Mouse (Mus musculus) heart, embryonic 13.5 days (tissue): Measurements from ENCODE around the gene Cmah. TPM values are rescaled to one million over a fixed set of nuclear protein-coding genes. Genes with fewer than 3 reads are reported as not detected.
A peak's percentile ranks its signal among the peaks of the same experiment; 100 is the strongest.

Source experiments
- ATAC-seq: fragments of 200-750 bp; cut with Nextera tagmentation; 2 replicates; pipeline ENCODE4 v1.8.0; 2017; ENCODE audit warnings: moderate TSS enrichment; ENCODE audit not compliant: insufficient number of reproducible peaks, low FRiP score, low TSS enrichment; ENCODE audit errors: extremely low read depth
- H3K27ac ChIP-seq: fragments of 300-500 bp; sonication (generic); replicated peaks from 2 replicates; pipeline ENCODE4 v1.5.1; 2015; ENCODE audit warnings: moderate library complexity, mild to moderate bottlenecking, inconsistent platforms
- H3K27me3 ChIP-seq: fragments of 300-500 bp; sonication (generic); replicated peaks from 2 replicates; pipeline ENCODE4 v1.6.1; 2015; ENCODE audit warnings: mild to moderate bottlenecking, inconsistent platforms
- H3K36me3 ChIP-seq: fragments of 300-500 bp; sonication (generic); 2 replicates; pipeline ENCODE4 v1.6.1; 2015; ENCODE audit warnings: mild to moderate bottlenecking, inconsistent platforms
- H3K4me1 ChIP-seq: fragments of 300-500 bp; sonication (generic); 2 replicates; pipeline ENCODE4 v1.6.1; 2015; ENCODE audit warnings: inconsistent platforms
- H3K4me2 ChIP-seq: fragments of 300-500 bp; sonication (generic); 2 replicates; pipeline ENCODE4 v1.6.1; 2015; ENCODE audit warnings: inconsistent platforms, mild to moderate bottlenecking, moderate library complexity
- H3K4me3 ChIP-seq: fragments of 300-500 bp; sonication (generic); 2 replicates; pipeline ENCODE4 v1.5.1; 2015; ENCODE audit warnings: moderate library complexity, mild to moderate bottlenecking, inconsistent platforms
- H3K9ac ChIP-seq: fragments of 300-500 bp; sonication (generic); 2 replicates; pipeline ENCODE4 v1.6.1; 2015; ENCODE audit warnings: inconsistent platforms, mild to moderate bottlenecking, moderate library complexity
- H3K9me3 ChIP-seq: fragments of 300-500 bp; sonication (generic); 2 replicates; pipeline ENCODE4 v1.6.1; 2016; ENCODE audit warnings: inconsistent platforms
- whole genome bisulfite sequencing: fragments of 180-500 bp; shearing (Covaris S2); methylation state at CpG from one replicate; pipeline ENCODE4 v1.1.7; 2015; ENCODE audit warnings: mixed read lengths; 5-methylcytosine and 5-hydroxymethylcytosine counted together
- polyA plus RNA-seq: library from polyadenylated mRNA; unstranded; fragments of >200 nt; fragmentation: Nextera tagmentation; extraction: Ambion mirVana; gene quantifications from 2 replicates; pipeline ENCODE4 v1.2.1, GENCODE M21; 2015

Cmah gene
- polyA plus RNA-seq, 1 experiment from 2014 or later: 0.37 TPM

DNA sequence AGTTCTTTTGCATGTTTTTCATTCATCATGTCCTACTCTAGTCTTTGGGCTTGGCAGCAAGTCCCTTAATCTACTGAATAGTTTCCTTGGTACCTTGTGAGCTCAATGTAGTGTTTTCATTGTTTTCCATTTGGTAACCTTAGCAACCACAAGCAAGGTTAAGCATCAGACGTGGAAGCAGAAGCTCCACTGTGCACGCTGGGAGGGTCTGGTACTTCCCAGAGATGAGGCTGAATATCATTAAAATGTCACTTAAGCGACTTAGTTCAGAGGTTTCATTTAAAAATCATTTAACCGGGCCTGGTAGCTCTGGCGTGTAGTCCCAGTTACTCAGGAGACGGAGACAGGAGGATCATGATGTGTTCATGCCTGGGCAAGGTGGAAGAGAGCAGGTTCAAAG, 5.9 kb upstream of the Cmah start:
- no peak for ATAC-seq
- no peaks in the 10 kb centered on the region for H3K27me3 ChIP-seq
- no peaks in the 10 kb centered on the region for H3K9me3 ChIP-seq
- H3K4me2 ChIP-seq: no peak overlapping the region
- H3K4me1 ChIP-seq: no peaks in the 10 kb centered on the region
- 69% methylated on average over 6 of the region's 6 CpGs for WGBS
- no peak overlapping the region for H3K9ac ChIP-seq
- no peaks in the 10 kb centered on the region for H3K36me3 ChIP-seq
- no peak overlapping the region for H3K4me3 ChIP-seq
- no peak overlapping the region for H3K27ac ChIP-seq

DNA sequence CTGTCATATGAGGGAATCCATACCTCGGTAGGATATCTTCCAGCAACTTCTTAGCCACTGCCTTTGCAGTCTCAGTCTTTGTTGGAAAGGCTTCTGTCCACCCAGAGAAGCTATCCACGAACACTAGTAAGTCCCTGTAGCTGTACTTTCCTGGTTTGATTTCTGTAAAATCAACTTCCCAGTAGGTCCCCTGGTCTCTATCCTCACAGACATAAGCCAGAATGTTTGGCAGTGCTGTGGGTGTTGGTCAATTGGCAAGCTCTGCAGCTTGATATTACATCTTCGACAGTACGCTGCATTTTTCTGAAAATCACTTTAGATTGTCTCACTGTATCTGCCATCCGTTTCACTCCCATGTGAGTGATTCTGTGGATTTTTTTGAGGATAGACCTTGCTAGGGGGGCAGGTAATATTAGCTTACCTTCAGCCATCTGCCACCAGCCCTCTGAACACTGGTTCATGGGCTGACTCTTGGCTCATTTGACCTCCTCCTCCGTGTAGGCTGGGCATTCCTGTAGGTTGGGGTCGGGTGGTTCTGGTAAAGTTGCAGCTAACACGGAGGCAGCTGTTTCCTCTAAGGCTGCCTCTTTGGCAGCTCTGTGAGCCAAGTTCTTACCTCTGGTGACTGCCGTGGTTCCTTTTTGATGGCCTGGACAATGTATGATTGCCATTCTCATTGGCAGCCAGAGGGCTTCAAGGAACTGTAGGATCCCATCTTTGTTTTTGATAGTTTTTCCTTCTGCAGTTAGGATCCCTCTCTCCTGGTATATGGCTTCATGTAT, 1.0 kb downstream of the Cmah start:
- Histone ChIP-seq H3K9me3 (no peaks in the 10 kb centered on the region), H3K4me1 (no peaks in the 10 kb centered on the region), H3K4me2 (no peak overlapping the region), H3K27me3 (0 out of 2 replicates have a peak, but pooled peaks cover 3% of the 10 kb centered on the region), H3K9ac (no peak overlapping the region), H3K36me3 (no peaks in the 10 kb centered on the region), H3K4me3 (no peak overlapping the region), H3K27ac (no peak overlapping the region)
- 66% methylated on average over 9 of the region's 9 CpGs for WGBS
- no peak for ATAC-seq

DNA sequence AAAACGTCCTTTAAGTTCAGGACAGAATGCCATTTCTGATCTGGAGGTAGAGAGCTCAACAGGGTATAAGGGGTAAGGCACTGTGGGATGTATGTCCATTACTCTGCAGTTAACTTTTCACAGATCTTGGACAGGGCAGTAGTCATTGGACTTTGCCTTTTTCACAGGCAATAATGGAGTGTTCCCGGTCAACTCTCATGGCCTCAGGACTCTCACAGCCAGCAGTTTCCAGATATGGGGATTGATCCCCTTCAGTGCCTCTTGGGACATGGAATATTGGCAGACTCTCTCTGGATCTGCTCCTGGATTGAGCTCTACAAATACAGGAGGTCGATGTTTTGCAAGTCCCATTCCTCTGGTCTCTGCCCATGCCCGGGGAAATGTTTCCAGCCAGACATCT, 2.9 kb downstream of the Cmah start:
- no peak overlapping the region for H3K4me3 ChIP-seq
- H3K36me3 ChIP-seq: no peaks in the 10 kb centered on the region
- 0 out of 2 replicates have a peak, but pooled peaks cover 3% of the 10 kb centered on the region for H3K27me3 ChIP-seq
- no peak overlapping the region for H3K27ac ChIP-seq
- no peak overlapping the region for H3K4me2 ChIP-seq
- 67% methylated on average over 4 of the region's 4 CpGs for WGBS
- ATAC-seq: no peak
- no peaks in the 10 kb centered on the region for H3K4me1 ChIP-seq
- no peaks in the 10 kb centered on the region for H3K9me3 ChIP-seq
- H3K9ac ChIP-seq: no peak overlapping the region

DNA sequence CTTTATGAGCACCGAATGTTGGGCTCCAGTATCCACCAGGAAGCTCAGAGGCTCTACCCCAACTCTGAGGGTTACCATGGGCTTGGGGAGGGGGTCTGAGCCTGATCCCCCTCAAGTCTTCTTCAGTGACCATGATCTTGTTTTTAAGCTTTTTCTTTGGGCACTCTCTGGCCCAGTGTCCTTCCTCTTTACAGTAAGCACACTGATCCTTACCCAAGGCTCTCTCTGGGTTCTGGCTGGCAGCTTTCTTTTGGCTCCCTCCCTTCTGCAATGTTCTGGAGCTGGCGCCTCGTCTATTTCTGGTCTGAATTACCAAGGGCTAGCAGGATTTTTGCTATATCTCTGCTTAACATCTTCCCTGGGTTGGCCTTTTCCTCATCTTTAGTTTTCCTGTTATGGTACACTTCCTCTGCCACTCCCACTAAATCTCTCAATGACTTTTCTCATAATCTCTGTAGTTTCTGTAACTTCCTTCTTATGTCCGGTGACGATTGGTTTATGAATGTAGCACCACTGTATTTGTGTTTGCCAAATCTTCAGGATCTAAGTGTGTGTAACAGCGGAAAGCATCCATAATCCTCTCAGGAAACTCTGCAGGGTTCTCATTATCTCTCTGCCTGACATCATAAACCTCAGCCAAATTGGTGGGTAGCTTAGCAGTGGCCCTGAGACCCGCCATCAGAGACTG, 3.8 kb downstream of the Cmah start:
- H3K9me3 ChIP-seq: no peaks in the 10 kb centered on the region
- no peaks in the 10 kb centered on the region for H3K4me1 ChIP-seq
- no peak overlapping the region for H3K9ac ChIP-seq
- H3K4me3 ChIP-seq: no peak overlapping the region
- WGBS: 62% methylated on average over 7 of the region's 7 CpGs
- H3K36me3 ChIP-seq: no peaks in the 10 kb centered on the region
- 0 out of 2 replicates have a peak, but pooled peaks cover 3% of the 10 kb centered on the region for H3K27me3 ChIP-seq
- ATAC-seq: no peak
- H3K4me2 ChIP-seq: no peak overlapping the region
- no peak overlapping the region for H3K27ac ChIP-seq

DNA sequence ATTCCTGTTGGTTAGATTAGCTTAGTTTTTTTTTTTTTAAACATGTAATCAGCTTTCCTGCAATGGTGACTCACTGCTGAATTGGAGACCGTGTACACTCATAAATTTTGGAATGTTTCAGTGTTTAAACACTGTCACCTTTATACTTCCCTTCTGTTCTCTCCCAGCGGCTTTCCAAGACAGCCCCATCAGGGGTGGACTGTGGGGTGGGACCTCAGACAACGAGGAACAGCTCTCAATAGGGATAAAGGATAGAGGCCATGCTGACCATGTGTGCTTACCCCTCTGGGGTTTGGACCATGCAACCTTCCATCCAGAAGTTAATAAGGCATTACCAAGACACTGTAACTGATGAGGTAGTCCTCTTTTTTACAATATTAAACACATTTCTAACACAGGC, 5.3 kb downstream of the Cmah start:
- H3K36me3 ChIP-seq: no peaks in the 10 kb centered on the region
- no peak for ATAC-seq
- no peak overlapping the region for H3K4me2 ChIP-seq
- no peak overlapping the region for H3K27ac ChIP-seq
- H3K4me3 ChIP-seq: no peak overlapping the region
- no peak overlapping the region for H3K9ac ChIP-seq
- no peaks in the 10 kb centered on the region for H3K4me1 ChIP-seq
- 45% methylated on average over 3 of the region's 3 CpGs for WGBS
- H3K27me3 ChIP-seq: 0 out of 2 replicates have a peak, but pooled peaks cover 3% of the 10 kb centered on the region
- no peaks in the 10 kb centered on the region for H3K9me3 ChIP-seq

DNA sequence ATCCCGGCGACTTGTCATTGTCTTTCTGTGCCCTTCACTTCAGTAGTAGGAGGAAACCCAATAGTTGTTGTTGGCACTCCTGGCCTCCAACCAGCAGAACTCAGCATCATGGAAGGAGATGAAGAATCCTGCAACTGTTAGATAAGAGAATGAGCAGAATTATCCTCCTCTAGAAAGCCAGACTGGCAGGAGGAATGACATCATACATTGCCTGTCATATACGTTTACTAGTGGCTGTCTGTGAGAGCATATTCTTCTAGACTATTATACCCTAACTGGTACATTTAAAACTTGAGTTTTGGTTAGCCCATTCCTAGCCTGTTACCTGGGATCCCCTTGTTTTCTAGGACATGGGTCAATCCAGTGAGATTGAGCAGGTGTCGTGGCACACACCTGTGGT, 9.6 kb downstream of the Cmah start:
- no peaks in the 10 kb centered on the region for H3K36me3 ChIP-seq
- H3K27me3 ChIP-seq: 0 out of 2 replicates have a peak, but pooled peaks cover 1% of the 10 kb centered on the region
- no peak overlapping the region for H3K4me2 ChIP-seq
- WGBS: 66% methylated on average over 4 of the region's 4 CpGs
- H3K27ac ChIP-seq: no peak overlapping the region
- no peak for ATAC-seq
- H3K9ac ChIP-seq: no peak overlapping the region
- no peak overlapping the region for H3K4me3 ChIP-seq
- no peaks in the 10 kb centered on the region for H3K9me3 ChIP-seq
- peaks cover 10% of the 10 kb centered on the region for H3K4me1 ChIP-seq

DNA sequence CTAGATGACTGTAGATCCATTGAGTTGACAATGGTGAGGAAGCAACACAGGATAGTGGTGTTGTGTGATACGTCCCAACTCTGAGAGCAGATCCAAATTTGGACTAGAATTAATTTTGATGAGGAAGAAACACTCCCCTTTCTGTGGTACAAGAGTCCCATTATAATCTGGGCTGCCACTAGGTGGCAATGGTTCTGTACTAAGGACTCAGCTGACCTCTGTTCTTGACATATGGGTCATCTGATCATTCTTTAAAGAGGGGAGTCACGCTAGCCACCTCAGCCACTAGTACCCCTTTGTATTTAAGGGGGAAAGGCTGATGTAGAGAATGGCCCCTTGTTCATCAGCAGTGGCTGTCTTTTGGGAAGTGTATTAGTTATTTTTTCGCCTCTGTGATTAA, 10.7 kb downstream of the Cmah start:
- Histone ChIP-seq H3K27ac (no peak overlapping the region), H3K27me3 (no peaks in the 10 kb centered on the region), H3K9ac (no peak overlapping the region), H3K36me3 (no peaks in the 10 kb centered on the region), H3K4me2 (no peak overlapping the region), H3K4me1 (peaks cover 10% of the 10 kb centered on the region), H3K4me3 (no peak overlapping the region), H3K9me3 (no peaks in the 10 kb centered on the region)
- 48% methylated on average over 3 of the region's 3 CpGs for WGBS
- no peak for ATAC-seq

DNA sequence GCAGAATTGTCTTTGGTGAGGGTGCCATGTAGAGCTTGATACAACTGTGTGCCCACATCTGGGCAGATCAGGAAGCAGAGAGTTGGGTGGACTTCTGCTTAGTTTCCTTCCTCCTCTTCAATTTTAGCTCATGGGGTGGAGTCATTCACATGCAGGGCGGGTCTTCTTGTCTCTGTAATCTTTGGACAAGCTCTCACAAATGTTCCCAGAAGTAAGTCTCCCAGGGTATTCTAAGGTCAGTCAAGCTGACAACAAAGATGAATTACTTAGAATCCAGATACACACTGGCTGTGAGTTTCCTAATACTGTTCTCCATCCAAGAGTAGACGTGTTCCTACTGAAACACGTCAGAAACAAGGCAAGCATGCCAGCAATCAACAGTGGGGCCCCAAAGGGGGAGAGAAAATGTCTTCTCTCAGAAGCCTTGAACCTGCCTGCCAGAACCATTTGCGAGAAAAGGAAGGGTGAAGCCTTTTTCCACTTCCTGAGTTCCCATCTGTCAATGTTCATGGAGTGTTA, 11.2 kb downstream of the Cmah start:
- H3K9me3 ChIP-seq: no peaks in the 10 kb centered on the region
- ATAC-seq: no peak
- H3K27ac ChIP-seq: 0 out of 2 replicates have a peak overlapping the region, but pooled peaks have one; percentile 5

DNA sequence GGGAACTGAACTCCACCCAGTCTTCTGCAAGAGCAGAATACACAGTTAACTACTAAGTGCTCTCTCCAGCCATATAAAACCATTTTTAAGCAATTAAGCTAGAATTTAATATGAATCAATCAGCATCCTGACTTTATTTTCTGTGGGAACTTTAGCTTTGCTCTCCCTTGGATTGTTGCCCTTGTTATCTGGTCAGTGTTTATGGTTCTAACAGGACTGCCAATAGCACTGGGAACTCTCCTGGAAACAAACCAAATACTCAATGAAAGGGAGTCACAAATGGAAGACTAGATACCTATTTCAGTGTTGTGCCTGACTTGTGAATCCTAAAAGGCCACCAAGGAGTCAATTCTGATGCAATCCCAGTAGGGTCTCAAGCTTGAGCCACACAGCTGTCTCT, 12.7 kb downstream of the Cmah start:
- no peak overlapping the region for H3K4me3 ChIP-seq
- no peak for ATAC-seq
- no peak overlapping the region for H3K27ac ChIP-seq
- no peaks in the 10 kb centered on the region for H3K27me3 ChIP-seq
- H3K9ac ChIP-seq: no peak overlapping the region
- no peak overlapping the region for H3K4me2 ChIP-seq
- peaks cover 10% of the 10 kb centered on the region for H3K4me1 ChIP-seq
- H3K36me3 ChIP-seq: no peaks in the 10 kb centered on the region
- H3K9me3 ChIP-seq: no peaks in the 10 kb centered on the region

More for the DNA sequence above, 11.2 kb downstream of the Cmah start:
- Histone ChIP-seq H3K27me3 (no peaks in the 10 kb centered on the region), H3K4me2 (no peak overlapping the region), H3K4me1 (peaks cover 10% of the 10 kb centered on the region), H3K4me3 (no peak overlapping the region), H3K9ac (no peak overlapping the region), H3K36me3 (no peaks in the 10 kb centered on the region)
- 38% methylated on average over 4 of the region's 4 CpGs for WGBS

DNA sequence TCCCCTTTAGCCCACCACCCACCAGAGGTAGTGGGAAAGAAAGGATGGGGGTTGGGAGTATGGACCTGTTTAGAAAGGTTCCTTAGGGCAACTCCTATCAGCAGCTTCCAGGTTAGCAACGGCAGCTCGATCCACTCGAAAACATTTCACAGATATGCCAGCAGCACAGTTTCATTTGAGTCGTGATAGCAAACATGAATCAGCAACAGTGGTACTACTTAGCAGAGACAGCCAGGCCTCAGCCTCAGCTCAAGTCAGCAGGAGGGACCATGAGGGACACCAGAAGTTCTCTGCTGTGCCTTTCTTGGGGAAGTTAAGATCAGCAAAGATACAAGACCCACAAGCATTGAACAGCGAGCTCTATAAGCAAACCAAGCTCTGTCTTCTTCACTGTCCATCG, 13.3 kb downstream of the Cmah start:
- 67% methylated on average over 6 of the region's 6 CpGs for WGBS
- ATAC-seq: no peak
- H3K4me1 ChIP-seq: peaks cover 10% of the 10 kb centered on the region
- no peaks in the 10 kb centered on the region for H3K36me3 ChIP-seq
- H3K4me2 ChIP-seq: no peak overlapping the region
- no peak overlapping the region for H3K9ac ChIP-seq
- H3K4me3 ChIP-seq: no peak overlapping the region
- no peak overlapping the region for H3K27ac ChIP-seq
- no peaks in the 10 kb centered on the region for H3K27me3 ChIP-seq
- no peaks in the 10 kb centered on the region for H3K9me3 ChIP-seq

DNA sequence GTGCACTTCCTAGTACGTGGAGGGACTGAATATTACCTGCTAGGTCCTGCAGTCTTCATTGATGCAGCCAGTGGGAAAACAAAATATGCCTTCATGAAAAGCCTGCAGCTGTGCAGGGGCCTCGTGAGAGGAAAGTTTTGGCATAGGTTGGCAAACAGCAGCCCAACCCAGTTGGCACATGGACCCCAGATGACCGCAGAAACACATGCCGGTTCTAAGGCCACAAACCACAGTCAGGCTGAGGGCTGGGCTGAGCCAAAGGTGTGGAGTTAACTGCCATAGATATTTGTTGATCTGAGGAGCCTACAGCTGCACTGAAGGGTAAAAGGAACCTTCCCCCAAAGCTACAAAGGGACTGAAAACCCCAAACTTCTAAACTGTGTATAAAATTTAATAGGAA, 14.9 kb downstream of the Cmah start:
- no peak overlapping the region for H3K27ac ChIP-seq
- 79% methylated on average over 4 of the region's 4 CpGs for WGBS
- peaks cover 10% of the 10 kb centered on the region for H3K4me1 ChIP-seq
- no peak overlapping the region for H3K9ac ChIP-seq
- no peak overlapping the region for H3K4me2 ChIP-seq
- H3K36me3 ChIP-seq: no peaks in the 10 kb centered on the region
- no peak overlapping the region for H3K4me3 ChIP-seq
- H3K9me3 ChIP-seq: no peaks in the 10 kb centered on the region
- H3K27me3 ChIP-seq: no peaks in the 10 kb centered on the region
- ATAC-seq: no peak
